Mouse (Mus musculus) CH12.LX (cell line): ENCODE measurements around the gene Flywch2.

Experiments used
- BHLHE40 ChIP-seq: IDR thresholded peaks from 2 replicates; pipeline ENCODE4 v1.6.1; 2011; ENCODE audit warnings: mild to moderate bottlenecking, low read depth, low read length, improper control_type of control experiment
- CHD2 ChIP-seq: IDR thresholded peaks from 2 replicates; pipeline ENCODE4 v1.6.1; 2011; ENCODE audit warnings: low read length, improper control_type of control experiment
- CTCF ChIP-seq, 2 experiments: IDR thresholded peaks in 1 of 2; conservative IDR thresholded peaks in 1 of 2; 2 replicates each; pipeline ENCODE4 v1.5.1; 2011 to 2012; ENCODE audit warnings: low read depth in 2 of 2, low read length in 2 of 2, improper control_type of control experiment in 1 of 2, inconsistent platforms in 1 of 2, mild to moderate bottlenecking in 1 of 2, moderate library complexity in 1 of 2
- EP300 ChIP-seq: IDR thresholded peaks from 2 replicates; pipeline ENCODE4 v1.6.1; 2011; ENCODE audit warnings: low read length, improper control_type of control experiment
- JUN ChIP-seq: IDR thresholded peaks from 2 replicates; pipeline ENCODE4 v1.6.1; 2011; ENCODE audit warnings: low read depth, mild to moderate bottlenecking, low read length, improper control_type of control experiment, moderate library complexity; ENCODE audit not compliant: insufficient read depth
- NELFE ChIP-seq: IDR thresholded peaks from 2 replicates; pipeline ENCODE4 v1.6.1; 2011; ENCODE audit warnings: low read depth, low read length, improper control_type of control experiment
- NRF1 ChIP-seq: IDR thresholded peaks from 2 replicates; pipeline ENCODE4 v1.6.1; 2014; ENCODE audit warnings: low read depth, mild to moderate bottlenecking, inconsistent platforms, low read length, improper control_type of control experiment, moderate library complexity
- POLR2A ChIP-seq: IDR thresholded peaks from 2 replicates; pipeline ENCODE4 v1.6.1; 2011; ENCODE audit warnings: low read depth, mild to moderate bottlenecking, improper control_type of control experiment, low read length
- SIN3A ChIP-seq: IDR thresholded peaks from 2 replicates; pipeline ENCODE4 v1.6.1; 2012; ENCODE audit warnings: low read length, improper control_type of control experiment, inconsistent platforms
- TBP ChIP-seq: conservative IDR thresholded peaks from 2 replicates; pipeline ENCODE4 v1.6.1; 2011; ENCODE audit warnings: low read depth, low read length, improper control_type of control experiment

GRCm38 (mm10) chr17:23823614-23824013 lies 37.7 kb upstream of the Flywch2 start:
- TF ChIP-seq POLR2A (no peak; the same call in 1 of the 2 replicates), CTCF (conservative IDR thresholded peaks at IDR 0.05 in 1 of 2, IDR thresholded peaks at IDR 0.05 in 1 of 2; ENCODE audit: low read depth in 2 of 2, low read length in 2 of 2) (no peak), NRF1 (no peak), TBP (no peak), BHLHE40 (no peak), EP300 (no peak), JUN (no peak), SIN3A (no peak), NELFE (no peak), CHD2 (no peak)
